Mouse (Mus musculus) midbrain, embryonic 12.5 days (tissue): ENCODE data around the gene Aox4. TPM values are rescaled to one million over a fixed set of nuclear protein-coding genes. Genes with fewer than 3 reads are reported as not detected.

Experiments used
- ATAC-seq: fragments of 200-750 bp; cut with Nextera tagmentation; 2 replicates; pipeline ENCODE4 v1.8.0; 2017; ENCODE audit warnings: low read depth, moderate TSS enrichment, moderate library complexity; ENCODE audit not compliant: low FRiP score
- H3K27ac ChIP-seq: fragments of 300-500 bp; sonication (generic); replicated peaks from 2 replicates; pipeline ENCODE4 v1.5.1; 2016; ENCODE audit warnings: mild to moderate bottlenecking
- H3K27me3 ChIP-seq: fragments of 300-500 bp; sonication (generic); 2 replicates; pipeline ENCODE4 v1.6.1; 2016; ENCODE audit warnings: mild to moderate bottlenecking
- H3K36me3 ChIP-seq: fragments of 300-500 bp; sonication (generic); 2 replicates; pipeline ENCODE4 v1.6.1; 2016
- H3K4me1 ChIP-seq: fragments of 300-500 bp; sonication (generic); 2 replicates; pipeline ENCODE4 v1.6.1; 2016
- H3K4me2 ChIP-seq: fragments of 300-500 bp; sonication (generic); replicated peaks from 2 replicates; pipeline ENCODE4 v1.6.1; 2016; ENCODE audit warnings: mild to moderate bottlenecking, moderate library complexity
- H3K4me3 ChIP-seq: fragments of 300-500 bp; sonication (generic); 2 replicates; pipeline ENCODE4 v1.5.1; 2016; ENCODE audit warnings: mild to moderate bottlenecking
- H3K9ac ChIP-seq: fragments of 300-500 bp; sonication (generic); replicated peaks from 2 replicates; pipeline ENCODE4 v1.6.1; 2016; ENCODE audit warnings: mild to moderate bottlenecking, moderate library complexity
- H3K9me3 ChIP-seq: fragments of 300-500 bp; sonication (generic); 2 replicates; pipeline ENCODE4 v1.6.1; 2016; ENCODE audit warnings: mild to moderate bottlenecking
- WGBS: fragments of 180-500 bp; shearing (Covaris S2); methylation state at CpG from one replicate; pipeline ENCODE4 v1.1.7; 2016; 5-methylcytosine and 5-hydroxymethylcytosine counted together
- polyA plus RNA-seq: library from polyadenylated mRNA; unstranded; fragments of >200 nt; fragmentation: Nextera tagmentation; extraction: Ambion mirVana; gene quantifications from 2 replicates; pipeline ENCODE4 v1.2.1, GENCODE M21; 2016

Aox4 gene
- polyA plus RNA-seq, 1 experiment from 2014 or later: not detected

- Histone ChIP-seq H3K9ac (no peak overlapping the region), H3K4me3 (no peak overlapping the region), H3K4me2 (no peak overlapping the region), H3K27me3 (no peaks in the 10 kb centered on the region), H3K9me3 (no peaks in the 10 kb centered on the region), H3K4me1 (no peaks in the 10 kb centered on the region), H3K36me3 (no peaks in the 10 kb centered on the region), H3K27ac (no peak overlapping the region)
- ATAC-seq: no peak
- WGBS: 85% methylated on average over 11 of the region's 11 CpGs
Observed at GRCm38 (mm10) chr1:58253466-58253865, 43.3 kb downstream of the Aox4 start.

- Histone ChIP-seq H3K4me3 (no peak overlapping the region), H3K4me2 (no peak overlapping the region), H3K27ac (no peak overlapping the region), H3K9ac (no peak overlapping the region), H3K27me3 (no peaks in the 10 kb centered on the region), H3K36me3 (no peaks in the 10 kb centered on the region), H3K4me1 (no peaks in the 10 kb centered on the region), H3K9me3 (no peaks in the 10 kb centered on the region)
- no peak for ATAC-seq
- WGBS: 88% methylated on average over 10 of the region's 10 CpGs
Observed at GRCm38 (mm10) chr1:58257195-58257991, 47.2 kb downstream of the Aox4 start.

GRCm38 (mm10) chr1:58260311-58260710, 50.1 kb downstream of the Aox4 start:
- H3K4me3 ChIP-seq: no peak overlapping the region
- ATAC-seq: no peak
- no peak overlapping the region for H3K9ac ChIP-seq
- no peaks in the 10 kb centered on the region for H3K27me3 ChIP-seq
- no peaks in the 10 kb centered on the region for H3K36me3 ChIP-seq
- WGBS: 79% methylated on average over 3 of the region's 3 CpGs
- H3K9me3 ChIP-seq: no peaks in the 10 kb centered on the region
- H3K4me2 ChIP-seq: no peak overlapping the region
- no peaks in the 10 kb centered on the region for H3K4me1 ChIP-seq
- H3K27ac ChIP-seq: no peak overlapping the region

- Histone ChIP-seq H3K4me1 (no peaks in the 10 kb centered on the region), H3K9me3 (no peaks in the 10 kb centered on the region), H3K9ac (no peak overlapping the region), H3K27me3 (no peaks in the 10 kb centered on the region), H3K27ac (no peak overlapping the region), H3K4me3 (no peak overlapping the region), H3K4me2 (no peak overlapping the region), H3K36me3 (no peaks in the 10 kb centered on the region)
- WGBS: 88% methylated on average over 2 of the region's 2 CpGs
- ATAC-seq: no peak
Observed at GRCm38 (mm10) chr1:58268231-58268630, 58.0 kb downstream of the Aox4 start.

- WGBS: 73% methylated on average over 6 of the region's 6 CpGs
- Histone ChIP-seq H3K4me3 (no peak overlapping the region), H3K9ac (no peak overlapping the region), H3K36me3 (no peaks in the 10 kb centered on the region), H3K4me1 (peaks cover 2% of the 10 kb centered on the region), H3K9me3 (no peaks in the 10 kb centered on the region), H3K27me3 (no peaks in the 10 kb centered on the region), H3K4me2 (no peak overlapping the region), H3K27ac (no peak overlapping the region)
- no peak for ATAC-seq
Observed at GRCm38 (mm10) chr1:58270807-58271569, 60.8 kb downstream of the Aox4 start.

GRCm38 (mm10) chr1:58275879-58276278, 65.7 kb downstream of the Aox4 start:
- Histone ChIP-seq H3K4me2 (no peak overlapping the region), H3K4me1 (peaks cover 4% of the 10 kb centered on the region), H3K4me3 (no peak overlapping the region), H3K27me3 (no peaks in the 10 kb centered on the region), H3K9me3 (no peaks in the 10 kb centered on the region), H3K9ac (no peak overlapping the region), H3K27ac (no peak overlapping the region), H3K36me3 (no peaks in the 10 kb centered on the region)
- 24% methylated on average over 9 of the region's 9 CpGs for WGBS
- no peak for ATAC-seq

GRCm38 (mm10) chr1:58278026-58278425, 67.8 kb downstream of the Aox4 start, which contains the start of gene Aox2:
Gene Aox2 (plus strand): TSS chr1:58278326.
- H3K4me1 ChIP-seq: peaks cover 8% of the 10 kb centered on the region
- H3K9me3 ChIP-seq: no peaks in the 10 kb centered on the region
- H3K4me2 ChIP-seq: no peak within 1 kb of the TSS
- no peaks in the 10 kb centered on the region for H3K27me3 ChIP-seq
- H3K9ac ChIP-seq: no peak within 1 kb of the TSS
- H3K4me3 ChIP-seq: no peak within 1 kb of the TSS
- H3K36me3 ChIP-seq: no peaks in the 10 kb centered on the region
- 71% methylated on average over 5 of the region's 5 CpGs for WGBS
- no peak for ATAC-seq
- no peak within 1 kb of the TSS for H3K27ac ChIP-seq

- H3K36me3 ChIP-seq: no peaks in the 10 kb centered on the region
- no peak overlapping the region for H3K9ac ChIP-seq
- H3K27me3 ChIP-seq: no peaks in the 10 kb centered on the region
- WGBS: 66% methylated on average over 7 of the region's 7 CpGs
- H3K27ac ChIP-seq: no peak overlapping the region
- peaks cover 8% of the 10 kb centered on the region for H3K4me1 ChIP-seq
- no peak overlapping the region for H3K4me2 ChIP-seq
- no peak overlapping the region for H3K4me3 ChIP-seq
- H3K9me3 ChIP-seq: no peaks in the 10 kb centered on the region
- ATAC-seq: no peak
Observed at GRCm38 (mm10) chr1:58278513-58278912, 68.3 kb downstream of the Aox4 start.

GRCm38 (mm10) chr1:58280381-58280780, 70.2 kb downstream of the Aox4 start:
- Histone ChIP-seq H3K27me3 (no peaks in the 10 kb centered on the region), H3K4me1 (peaks cover 8% of the 10 kb centered on the region), H3K27ac (no peak overlapping the region), H3K36me3 (no peaks in the 10 kb centered on the region), H3K4me2 (no peak overlapping the region), H3K9ac (no peak overlapping the region), H3K9me3 (no peaks in the 10 kb centered on the region), H3K4me3 (no peak overlapping the region)
- WGBS: 84% methylated on average over 4 of the region's 4 CpGs
- no peak for ATAC-seq

GRCm38 (mm10) chr1:58280939-58281624, 70.9 kb downstream of the Aox4 start:
- 75% methylated on average over 13 of the region's 13 CpGs for WGBS
- Histone ChIP-seq H3K4me1 (peaks cover 4% of the 10 kb centered on the region), H3K4me3 (no peak overlapping the region), H3K27ac (no peak overlapping the region), H3K9ac (no peak overlapping the region), H3K36me3 (no peaks in the 10 kb centered on the region), H3K27me3 (no peaks in the 10 kb centered on the region), H3K9me3 (no peaks in the 10 kb centered on the region), H3K4me2 (no peak overlapping the region)
- ATAC-seq: no peak

- H3K4me1 ChIP-seq: peaks cover 4% of the 10 kb centered on the region; the same call in 1 of the 2 replicates
Observed at GRCm38 (mm10) chr1:58281625-58281988, 71.4 kb downstream of the Aox4 start.

GRCm38 (mm10) chr1:58284505-58284904, 74.3 kb downstream of the Aox4 start:
- Histone ChIP-seq H3K4me2 (no peak overlapping the region), H3K9me3 (no peaks in the 10 kb centered on the region), H3K4me1 (peaks cover 4% of the 10 kb centered on the region; the same call in 1 of the 2 replicates), H3K36me3 (no peaks in the 10 kb centered on the region), H3K27me3 (no peaks in the 10 kb centered on the region), H3K9ac (no peak overlapping the region), H3K27ac (no peak overlapping the region), H3K4me3 (no peak overlapping the region)
- WGBS: 64% methylated on average over 7 of the region's 7 CpGs
- ATAC-seq: no peak

More at GRCm38 (mm10) chr1:58281625-58281988, 71.4 kb downstream of the Aox4 start:
- Histone ChIP-seq H3K4me2 (no peak overlapping the region), H3K9me3 (no peaks in the 10 kb centered on the region), H3K9ac (no peak overlapping the region), H3K4me3 (no peak overlapping the region), H3K36me3 (no peaks in the 10 kb centered on the region), H3K27ac (no peak overlapping the region), H3K27me3 (no peaks in the 10 kb centered on the region)
- 86% methylated on average over 4 of the region's 4 CpGs for WGBS
- no peak for ATAC-seq
